Mouse (Mus musculus) liver, embryonic 14.5 days (tissue): Measurements from ENCODE around the gene Dazap2. TPM values are rescaled to one million over a fixed set of nuclear protein-coding genes. Genes with fewer than 3 reads are reported as not detected.

Source experiments
- ATAC-seq: fragments of 200-750 bp; cut with Nextera tagmentation; 2 replicates; pipeline ENCODE4 v1.8.0; 2017; ENCODE audit warnings: moderate number of reproducible peaks, mild to moderate bottlenecking, moderate library complexity; ENCODE audit not compliant: insufficient read depth
- DNase-seq, 3 experiments: peaks; one replicate each; pipeline ENCODE4 v3.0.0-alpha.2; 2012 to 2013; ENCODE audit warnings: low read depth in 3 of 3, low spot score in 3 of 3
- H3K27ac ChIP-seq: fragments of 300-500 bp; sonication (generic); 2 replicates; pipeline ENCODE4 v1.5.1; 2014; ENCODE audit warnings: moderate library complexity, mild to moderate bottlenecking, control low read depth, inconsistent platforms
- H3K27me3 ChIP-seq: fragments of 300-500 bp; sonication (generic); 2 replicates; pipeline ENCODE4 v1.6.1; 2014; ENCODE audit warnings: mild to moderate bottlenecking, low read length, moderate library complexity; ENCODE audit not compliant: control insufficient read depth, insufficient read depth
- H3K36me3 ChIP-seq: fragments of 300-500 bp; sonication (generic); replicated peaks from 2 replicates; pipeline ENCODE4 v1.6.1; 2014; ENCODE audit warnings: low read depth; ENCODE audit not compliant: control insufficient read depth, insufficient read depth
- H3K4me1 ChIP-seq, 2 experiments: fragments of 200-500 bp in 1 of 2; fragments of 300-500 bp in 1 of 2; sonication (generic) in 1 of 2; replicated peaks; 2 replicates each; pipeline ENCODE4 v1.6.1; 2012 to 2014; ENCODE audit warnings: antibody characterized with exemption in 1 of 2, inconsistent platforms in 1 of 2, low read length in 1 of 2; ENCODE audit not compliant: control insufficient read depth in 2 of 2, insufficient read depth in 2 of 2
- H3K4me2 ChIP-seq: fragments of 300-500 bp; sonication (generic); 2 replicates; pipeline ENCODE4 v1.6.1; 2014; ENCODE audit warnings: low read depth, mild to moderate bottlenecking, control low read depth, moderate library complexity
- H3K4me3 ChIP-seq, 2 experiments: fragments of 200-500 bp in 1 of 2; fragments of 300-500 bp in 1 of 2; sonication (generic) in 1 of 2; 2 replicates each; pipeline ENCODE4 v1.5.1; 2012 to 2014; ENCODE audit warnings: low read depth in 2 of 2, low read length in 2 of 2, mild to moderate bottlenecking in 2 of 2, control low read depth in 1 of 2, inconsistent platforms in 1 of 2, moderate library complexity in 1 of 2; ENCODE audit not compliant: insufficient read depth in 1 of 2
- H3K9ac ChIP-seq: fragments of 300-500 bp; sonication (generic); replicated peaks from 2 replicates; pipeline ENCODE4 v1.6.1; 2014; ENCODE audit warnings: mild to moderate bottlenecking, control low read depth, moderate library complexity
- H3K9me3 ChIP-seq: fragments of 300-500 bp; sonication (generic); 2 replicates; pipeline ENCODE4 v1.6.1; 2016; ENCODE audit warnings: low read length, mixed read lengths; ENCODE audit not compliant: control insufficient read depth
- CTCF ChIP-seq: IDR thresholded peaks from 2 replicates; pipeline ENCODE4 v1.5.1; 2016; ENCODE audit warnings: antibody characterized with exemption, low read depth, control low read depth
- EP300 ChIP-seq: IDR thresholded peaks from 2 replicates; pipeline ENCODE4 v1.6.1; 2016; ENCODE audit warnings: antibody characterized with exemption, low read depth
- WGBS: fragments of 180-500 bp; shearing (Covaris S2); extraction: QIAGEN DNeasy Blood & Tissue Kit; methylation state at CpG from one replicate; pipeline ENCODE4 v1.1.7; 2014; ENCODE audit not compliant: insufficient replicate concordance; 5-methylcytosine and 5-hydroxymethylcytosine counted together
- polyA plus RNA-seq, 2 experiments: library from polyadenylated mRNA; depleted of rRNA in 1 of 2; stranded (reverse) in 1 of 2; unstranded in 1 of 2; fragments of >200 nt; fragmentation: Nextera tagmentation in 1 of 2; extraction: Ambion mirVana in 1 of 2; gene quantifications; 2 replicates each; pipeline versions ENCODE4 v1.2.1 to v1.2.3; 2012 to 2014

Gene Dazap2
- polyA plus RNA-seq, 2 experiments = 107 to 178 TPM

- no peak overlapping the region for H3K27ac ChIP-seq
- peaks cover 37% of the 10 kb centered on the region for H3K36me3 ChIP-seq
- no peak overlapping the region for H3K9ac ChIP-seq
- no peak for DNase-seq
- WGBS = 56% methylated on average over 7 of the region's 7 CpGs
- H3K4me1 ChIP-seq = no peaks in the 10 kb centered on the region; a peak in 1 of 4 replicates
- no peaks in the 10 kb centered on the region for H3K9me3 ChIP-seq
- ATAC-seq = 0 out of 2 replicates have a peak, but pooled peaks have one; percentile 11
- no peak for TF ChIP-seq CTCF
- no peak for TF ChIP-seq EP300
- H3K27me3 ChIP-seq = no peaks in the 10 kb centered on the region
- H3K4me3 ChIP-seq = no peak overlapping the region
- no peak overlapping the region for H3K4me2 ChIP-seq
These were observed 7.0 kb downstream of the Dazap2 start for GRCm38 (mm10) chr15:100622164-100622563.

DNA sequence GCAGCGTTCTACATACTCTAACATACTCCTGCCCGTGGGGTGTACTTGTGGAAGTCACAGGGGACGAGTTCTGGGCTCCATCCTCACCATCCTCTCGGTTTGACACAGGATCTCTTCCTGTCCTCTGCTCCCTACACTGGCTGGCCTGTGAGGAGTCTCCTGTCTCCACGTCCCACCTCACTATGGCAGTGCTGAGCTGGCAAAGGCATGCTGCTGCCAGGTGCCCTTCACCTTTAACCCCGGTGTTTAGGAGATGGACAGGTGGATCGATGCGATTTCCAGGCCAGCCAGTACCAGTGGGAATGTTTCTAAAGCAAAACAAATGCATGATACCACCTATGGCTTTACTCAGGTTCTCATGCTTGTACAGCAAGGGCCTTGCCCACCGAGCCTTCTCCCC is 8.6 kb downstream of the Dazap2 start:
- peaks cover 0 to 2% of the 10 kb centered on the region in 2 experiments; a peak in 1 of 4 replicates for H3K4me1 ChIP-seq
- H3K9ac ChIP-seq = no peak overlapping the region
- ATAC-seq = no peak
- TF ChIP-seq CTCF = no peak
- no peak for TF ChIP-seq EP300
- no peak overlapping the region for H3K4me3 ChIP-seq
- no peaks in the 10 kb centered on the region for H3K27me3 ChIP-seq
- no peak for DNase-seq
- H3K36me3 ChIP-seq = peaks cover 21% of the 10 kb centered on the region
- 80% methylated on average over 9 of the region's 9 CpGs for WGBS
- H3K4me2 ChIP-seq = no peak overlapping the region
- H3K27ac ChIP-seq = no peak overlapping the region
- no peaks in the 10 kb centered on the region for H3K9me3 ChIP-seq

GRCm38 (mm10) chr15:100624435-100624834 is 9.3 kb downstream of the Dazap2 start:
- WGBS = 67% methylated on average over 3 of the region's 3 CpGs

DNA sequence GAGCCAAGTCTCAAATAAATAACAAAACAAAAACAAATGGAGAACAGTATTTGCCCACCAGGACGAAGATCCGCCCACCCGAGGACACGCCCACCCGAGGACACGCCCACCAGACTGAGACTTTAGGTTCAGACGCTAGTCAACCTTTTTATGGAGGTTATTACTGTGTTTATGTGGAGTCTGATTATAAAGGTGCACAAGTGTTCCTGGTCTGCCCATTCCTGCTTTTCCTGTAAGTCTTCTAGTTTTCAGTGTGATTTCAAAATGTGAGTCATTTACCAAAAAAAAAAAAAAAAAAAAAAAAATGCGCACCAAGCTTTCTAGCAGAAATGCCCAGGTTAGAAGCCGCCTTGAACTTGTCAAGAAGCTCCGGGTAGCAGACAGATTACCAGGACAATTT is 12.1 kb downstream of the Dazap2 start:
- Histone ChIP-seq H3K9me3 (no peaks in the 10 kb centered on the region), H3K4me3 (no peak overlapping the region), H3K4me2 (no peak overlapping the region), H3K36me3 (no peaks in the 10 kb centered on the region), H3K27ac (no peak overlapping the region), H3K9ac (no peak overlapping the region), H3K27me3 (no peaks in the 10 kb centered on the region), H3K4me1 (peaks cover 0 to 11% of the 10 kb centered on the region in 2 experiments; a peak in 1 of 4 replicates)
- DNase-seq (no peak), ATAC-seq (no peak)
- TF ChIP-seq CTCF (no peak), EP300 (no peak)
- WGBS = 28% methylated on average over 10 of the region's 10 CpGs

More at GRCm38 (mm10) chr15:100624435-100624834, 9.3 kb downstream of the Dazap2 start:
- Histone ChIP-seq H3K4me1 (peaks cover 0 to 5% of the 10 kb centered on the region in 2 experiments; a peak in 1 of 4 replicates), H3K4me3 (no peak overlapping the region), H3K27ac (no peak overlapping the region), H3K27me3 (no peaks in the 10 kb centered on the region), H3K36me3 (peaks cover 14% of the 10 kb centered on the region), H3K4me2 (no peak overlapping the region), H3K9me3 (no peaks in the 10 kb centered on the region), H3K9ac (no peak overlapping the region)
- TF ChIP-seq EP300 (no peak), CTCF (no peak)
- no peak for DNase-seq
- no peak for ATAC-seq

DNA sequence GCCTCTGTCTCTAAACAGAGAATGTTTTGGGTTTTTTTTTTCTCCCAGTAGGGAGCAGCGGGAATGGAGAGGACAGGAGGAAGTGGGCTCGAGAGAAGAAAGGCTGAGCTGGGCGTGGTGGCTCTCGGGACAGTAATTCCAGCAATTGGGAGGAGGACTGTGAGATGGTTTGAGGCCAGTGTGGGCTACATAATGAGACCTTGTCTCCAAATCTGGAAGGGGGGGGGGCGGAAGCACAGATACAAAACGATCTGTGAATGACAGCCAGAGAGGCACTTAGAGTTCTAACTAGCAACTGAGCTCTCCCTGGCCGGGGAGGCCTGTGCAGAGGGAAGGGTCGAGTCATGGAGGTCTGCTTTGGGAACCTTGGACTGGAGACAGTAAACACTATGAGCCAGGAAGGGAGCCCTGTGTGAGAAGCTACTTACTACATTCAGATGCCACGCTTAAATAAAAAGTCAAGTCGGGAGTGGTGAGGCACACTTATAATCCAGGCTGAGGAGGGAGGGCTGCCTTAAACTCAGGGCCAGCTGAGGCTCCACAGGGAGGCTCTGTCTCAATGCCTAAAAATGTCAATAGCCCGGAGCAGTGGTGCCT is 12.7 kb downstream of the Dazap2 start:
- Histone ChIP-seq H3K9ac (no peak overlapping the region), H3K9me3 (no peaks in the 10 kb centered on the region), H3K4me3 (no peak overlapping the region), H3K4me1 (peaks cover 0 to 15% of the 10 kb centered on the region in 2 experiments; a peak in 2 of 4 replicates), H3K27me3 (no peaks in the 10 kb centered on the region), H3K4me2 (no peak overlapping the region), H3K27ac (no peak overlapping the region), H3K36me3 (no peaks in the 10 kb centered on the region)
- 36% methylated on average over 11 of the region's 11 CpGs for WGBS
- ATAC-seq (no peak), DNase-seq (no peak)
- TF ChIP-seq CTCF = no peak
- TF ChIP-seq EP300 = no peak
